Mouse (Mus musculus): ENCODE data around the gene Eif2b4. TPM values are rescaled to one million over a fixed set of nuclear protein-coding genes. Genes with fewer than 3 reads are reported as not detected.

Eif2b4 gene
- polyA plus RNA-seq, 1 experiment: 44.9 TPM

GRCm38 (mm10) chr5:31194486-31195485 is 1.6 kb upstream of the Eif2b4 start:
- 86% methylated on average over 16 of the region's 16 CpGs for WGBS
- H3K4me1 ChIP-seq (ENCODE audit: control insufficient read depth, insufficient read depth, low read length): peaks cover 7% of the 10 kb centered on the region
- TF ChIP-seq CTCF (IDR thresholded peaks at IDR 0.05; ENCODE audit: insufficient read depth, low read length) (no peak), POLR2A (IDR thresholded peaks at IDR 0.05; ENCODE audit: borderline replicate concordance, extremely low read depth, low read depth, low read length) (no peak)
- H3K4me3 ChIP-seq (replicated peaks; ENCODE audit: extremely low read depth, low read depth, low read length): no peak overlapping the region
- DNase-seq: no peak

DNA sequence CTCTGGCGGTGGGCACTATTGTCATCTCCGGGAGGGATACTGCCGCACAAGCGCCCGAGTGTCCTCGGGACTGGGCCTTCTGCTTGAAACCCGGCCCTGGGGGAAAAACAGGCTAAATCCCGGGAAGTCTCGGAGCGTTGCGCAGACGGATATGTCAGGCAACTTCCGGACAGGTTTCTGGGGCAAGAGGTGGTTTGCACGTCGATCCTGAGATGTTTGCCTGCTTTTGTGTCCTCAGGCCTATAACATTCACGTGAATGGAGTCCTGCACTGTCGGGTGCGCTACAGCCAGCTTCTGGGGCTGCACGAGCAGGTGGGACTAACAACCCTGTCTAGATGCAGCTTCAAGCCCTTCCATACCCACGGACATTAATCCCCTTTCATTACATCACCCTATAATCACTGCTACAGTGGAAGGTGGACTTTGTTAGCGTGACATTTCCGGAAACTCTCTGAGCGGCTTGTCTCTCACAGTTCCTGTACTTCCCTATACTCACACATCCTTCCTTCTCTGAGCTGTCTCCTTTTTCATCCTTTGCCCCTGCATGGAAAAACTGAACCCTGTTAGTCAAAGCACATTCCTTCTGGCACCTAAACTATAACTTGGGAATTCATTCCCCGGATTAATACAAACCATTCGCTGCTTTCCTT is 526 bp upstream of the Eif2b4 start:
- H3K4me3 ChIP-seq (replicated peaks; ENCODE audit: extremely low read depth, low read depth, low read length): peak overlapping the region; percentile 99
- TF ChIP-seq POLR2A (IDR thresholded peaks at IDR 0.05; ENCODE audit: borderline replicate concordance, extremely low read depth, low read depth, low read length) (no peak), CTCF (IDR thresholded peaks at IDR 0.05; ENCODE audit: insufficient read depth, low read length) (no peak)
- no peak for DNase-seq
- WGBS: 7% methylated on average over 25 of the region's 25 CpGs
- H3K4me1 ChIP-seq (ENCODE audit: control insufficient read depth, insufficient read depth, low read length): peaks cover 7% of the 10 kb centered on the region

DNA sequence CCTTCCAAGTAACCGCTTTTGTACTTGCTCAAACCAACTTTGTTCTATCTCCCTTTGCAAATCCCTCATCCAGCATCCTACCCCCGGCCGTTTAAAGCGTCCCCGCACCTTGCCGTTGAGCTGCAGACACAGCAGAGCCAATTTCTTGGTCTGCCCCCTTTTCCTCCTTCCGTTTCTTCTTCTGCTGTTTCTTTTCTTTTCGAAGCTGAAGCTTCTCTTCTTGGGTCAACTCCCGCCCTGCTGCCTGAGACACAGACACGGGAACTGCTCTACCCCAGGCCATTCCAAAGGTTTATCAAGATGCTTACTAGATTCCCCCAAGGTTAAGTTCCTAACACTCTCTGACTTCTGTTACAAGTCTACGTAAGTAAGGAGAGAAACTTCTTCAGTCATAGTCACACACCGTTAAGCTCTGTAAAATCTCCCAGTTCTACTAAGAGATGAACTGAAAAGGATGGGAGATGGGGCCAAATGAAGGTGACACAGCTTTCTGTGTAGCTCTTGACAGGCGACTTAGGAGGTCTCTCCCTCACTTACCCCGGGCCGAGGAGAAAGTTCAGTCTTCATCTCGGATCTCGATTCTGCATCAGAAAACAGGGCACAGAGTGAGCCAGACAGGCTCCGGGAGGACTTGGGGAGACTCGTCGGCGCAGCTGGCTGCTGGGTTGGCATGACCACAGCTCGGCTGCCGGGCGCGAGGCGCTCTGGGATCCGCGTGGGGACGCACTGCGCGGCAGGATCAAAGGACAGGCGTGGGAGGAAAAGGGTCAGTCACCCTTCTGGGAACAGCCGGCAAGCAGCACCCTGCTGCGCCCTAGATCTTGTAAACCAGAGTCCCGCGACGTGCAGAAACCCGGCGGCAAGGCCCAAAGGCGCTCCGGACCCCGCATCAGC is 938 bp downstream of the Eif2b4 start:
- TF ChIP-seq CTCF (IDR thresholded peaks at IDR 0.05; ENCODE audit: insufficient read depth, low read length) (no peak), POLR2A (IDR thresholded peaks at IDR 0.05; ENCODE audit: borderline replicate concordance, extremely low read depth, low read depth, low read length) (no peak)
- DNase-seq: no peak
- H3K4me1 ChIP-seq (ENCODE audit: control insufficient read depth, insufficient read depth, low read length): peaks cover 7% of the 10 kb centered on the region
- peak overlapping the region; percentile 99 for H3K4me3 ChIP-seq (replicated peaks; ENCODE audit: extremely low read depth, low read depth, low read length)
- 12% methylated on average over 42 of the region's 42 CpGs for WGBS

GRCm38 (mm10) chr5:31190201-31190600 is 3.0 kb downstream of the Eif2b4 start:
- DNase-seq: no peak
- peaks cover 7% of the 10 kb centered on the region for H3K4me1 ChIP-seq (ENCODE audit: control insufficient read depth, insufficient read depth, low read length)
- TF ChIP-seq CTCF (IDR thresholded peaks at IDR 0.05; ENCODE audit: insufficient read depth, low read length) (no peak), POLR2A (IDR thresholded peaks at IDR 0.05; ENCODE audit: borderline replicate concordance, extremely low read depth, low read depth, low read length) (no peak)
- 90% methylated on average over 9 of the region's 9 CpGs for WGBS
- no peak overlapping the region for H3K4me3 ChIP-seq (replicated peaks; ENCODE audit: extremely low read depth, low read depth, low read length)

DNA sequence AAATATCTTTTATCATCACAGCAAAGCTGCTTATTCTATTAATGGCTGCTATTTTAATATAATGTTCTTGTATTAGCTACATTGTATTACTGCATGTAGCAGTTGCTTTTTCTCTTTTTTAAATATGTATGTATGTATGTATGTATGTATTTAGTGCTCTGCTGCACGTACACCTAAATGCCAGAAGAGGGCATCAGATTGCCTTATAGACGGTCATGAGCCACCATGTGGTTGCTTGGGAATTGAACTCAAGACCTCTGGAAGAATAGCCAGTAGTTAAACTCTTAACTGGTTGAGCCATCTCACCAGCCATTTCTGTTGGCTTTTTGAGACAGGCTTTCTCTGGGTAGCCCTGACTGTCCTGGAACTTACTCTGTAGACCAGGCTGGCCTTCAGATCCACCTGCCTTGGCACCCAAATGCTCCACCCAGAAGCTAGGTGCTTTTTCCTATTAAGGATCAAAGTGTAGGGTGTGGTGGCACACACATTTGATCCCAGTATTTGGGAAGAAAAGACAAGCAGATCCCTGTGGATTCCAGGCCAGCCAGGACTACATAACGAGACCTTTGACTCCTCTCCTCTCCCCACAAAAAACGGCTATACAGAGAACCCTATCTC is 4.9 kb downstream of the Eif2b4 start:
- H3K4me3 ChIP-seq (replicated peaks; ENCODE audit: extremely low read depth, low read depth, low read length): no peak overlapping the region
- H3K4me1 ChIP-seq (ENCODE audit: control insufficient read depth, insufficient read depth, low read length): peaks cover 4% of the 10 kb centered on the region; the same call in 1 of the 2 replicates
- no peak for DNase-seq
- no peak for TF ChIP-seq CTCF (IDR thresholded peaks at IDR 0.05; ENCODE audit: insufficient read depth, low read length)
- no peak for TF ChIP-seq POLR2A (IDR thresholded peaks at IDR 0.05; ENCODE audit: borderline replicate concordance, extremely low read depth, low read depth, low read length)
- 72% methylated on average over 4 of the region's 4 CpGs for WGBS

- DNase-seq: no peak
- Histone ChIP-seq H3K4me3 (replicated peaks; ENCODE audit: extremely low read depth, low read depth, low read length) (no peak overlapping the region), H3K4me1 (ENCODE audit: control insufficient read depth, insufficient read depth, low read length) (peaks cover 2% of the 10 kb centered on the region; the same call in 1 of the 2 replicates)
- no peak for TF ChIP-seq POLR2A (IDR thresholded peaks at IDR 0.05; ENCODE audit: borderline replicate concordance, extremely low read depth, low read depth, low read length)
- TF ChIP-seq CTCF (IDR thresholded peaks at IDR 0.05; ENCODE audit: insufficient read depth, low read length): no peak
- 44% methylated on average over 4 of the region's 4 CpGs for WGBS
These were observed 9.6 kb downstream of the Eif2b4 start for GRCm38 (mm10) chr5:31183678-31184077.

DNA sequence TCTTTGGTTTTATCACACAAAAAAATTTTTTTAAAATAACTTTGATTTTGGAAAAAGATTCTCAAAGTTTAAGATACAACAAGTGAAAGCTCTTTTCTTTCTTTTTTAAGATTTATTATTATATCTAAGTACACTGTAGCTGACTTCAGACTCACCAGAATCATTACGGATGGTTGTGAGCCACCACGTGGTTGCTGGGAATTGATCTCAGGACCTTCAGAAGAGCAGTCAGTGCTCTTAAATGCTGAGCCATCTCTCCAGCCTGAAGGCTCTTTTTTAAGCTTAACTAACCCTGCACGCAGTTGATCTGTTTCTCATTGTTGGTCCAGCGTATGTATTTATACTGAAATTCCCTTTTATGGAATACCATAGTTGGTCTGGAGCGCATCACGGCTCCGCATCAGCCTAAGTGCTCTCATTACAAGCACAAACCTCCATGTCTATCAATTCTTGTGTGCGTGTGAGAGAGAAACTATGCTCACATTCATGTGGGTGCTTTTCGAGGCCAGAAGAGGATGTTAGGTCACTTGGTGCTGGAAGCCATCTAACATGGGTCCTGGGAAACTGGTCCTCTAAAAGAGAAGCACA is 12.0 kb downstream of the Eif2b4 start:
- WGBS: 92% methylated on average over 9 of the region's 9 CpGs
- Histone ChIP-seq H3K4me3 (replicated peaks; ENCODE audit: extremely low read depth, low read depth, low read length) (no peak overlapping the region), H3K4me1 (ENCODE audit: control insufficient read depth, insufficient read depth, low read length) (peaks cover 2% of the 10 kb centered on the region; the same call in 1 of the 2 replicates)
- TF ChIP-seq POLR2A (IDR thresholded peaks at IDR 0.05; ENCODE audit: borderline replicate concordance, extremely low read depth, low read depth, low read length) (no peak), CTCF (IDR thresholded peaks at IDR 0.05; ENCODE audit: insufficient read depth, low read length) (no peak)
- DNase-seq: no peak
